Mouse (Mus musculus) testis, postnatal 10 days (tissue): ENCODE measurements at regions not wholly inside any gene's neighbourhood (a gene's known extent, or its start where the extent isn't known, plus 50 kb on each side); places are given as distances from the start of the nearest gene placed in this dataset.

Experiments used
- DNase-seq: peaks from one replicate; pipeline ENCODE4 v3.0.0; 2021; ENCODE audit warnings: low spot score

DNA sequence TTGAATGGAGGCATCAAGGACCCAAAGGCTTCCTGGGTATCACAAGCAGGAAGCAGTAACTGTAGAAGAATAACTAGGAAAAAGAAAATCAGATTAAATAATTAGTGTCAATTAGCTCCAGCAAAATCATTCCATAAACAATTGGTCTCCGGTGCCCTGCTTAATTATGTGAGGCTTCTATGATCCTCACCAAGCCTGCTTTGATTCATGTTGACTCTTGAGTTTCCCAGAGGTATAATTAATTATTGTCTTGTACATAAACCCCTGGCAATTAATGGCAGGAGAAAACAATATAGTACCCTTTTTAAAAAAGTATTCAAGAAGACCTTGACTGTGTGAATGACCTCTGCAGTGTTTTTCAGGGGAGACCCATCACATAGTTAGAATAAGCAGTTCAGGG lies 61.5 kb upstream of the Sp8 start:
- no peak for DNase-seq

DNA sequence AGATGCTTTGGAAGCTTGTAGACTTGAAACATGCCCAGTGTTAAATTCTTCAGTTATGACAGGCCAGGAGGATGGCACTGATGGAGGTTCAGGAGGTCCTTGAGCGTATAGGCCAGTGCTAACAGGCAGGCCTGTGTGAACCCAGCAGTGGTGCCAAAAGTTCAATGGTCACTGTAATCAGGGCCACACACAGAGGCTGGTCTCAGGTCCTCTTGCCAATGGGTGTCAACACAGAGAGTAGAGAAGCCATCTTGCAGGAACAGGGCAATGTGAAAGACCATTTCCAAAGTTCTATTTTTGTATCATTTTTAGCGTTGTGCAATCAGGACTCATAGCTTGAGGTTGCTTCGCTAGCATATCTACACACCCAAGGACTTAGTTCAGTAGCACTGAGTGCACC lies 64.2 kb upstream of the Sp8 start:
- DNase-seq: no peak

DNA sequence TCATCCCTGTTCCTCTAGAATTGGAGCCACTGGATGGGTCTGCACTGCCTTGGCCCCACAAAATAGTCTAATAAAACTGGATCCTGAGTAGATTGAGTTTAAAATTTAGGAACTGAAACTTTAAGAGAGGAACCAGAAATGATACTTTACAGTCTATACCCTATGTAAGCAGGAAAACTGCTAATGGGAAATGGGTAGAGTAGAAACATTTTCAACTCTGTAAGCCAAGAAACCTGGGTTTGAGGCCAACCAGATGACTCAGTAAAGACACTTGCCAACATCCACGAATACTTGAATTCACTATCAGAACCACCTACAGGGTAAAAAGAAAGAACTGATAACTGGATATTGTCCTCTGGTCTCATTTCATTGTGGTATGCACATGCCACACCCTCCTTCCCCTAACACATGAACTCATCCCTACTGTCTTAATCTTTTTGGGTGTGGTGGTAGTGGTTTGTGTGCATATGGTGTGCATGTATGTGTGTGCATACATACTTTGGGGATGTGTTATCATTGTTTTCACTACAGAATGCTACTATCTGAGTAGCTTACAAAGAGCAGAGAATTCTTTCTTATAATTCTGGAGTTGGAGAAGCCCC lies 70.6 kb upstream of the Sp8 start:
- DNase-seq: no peak

DNA sequence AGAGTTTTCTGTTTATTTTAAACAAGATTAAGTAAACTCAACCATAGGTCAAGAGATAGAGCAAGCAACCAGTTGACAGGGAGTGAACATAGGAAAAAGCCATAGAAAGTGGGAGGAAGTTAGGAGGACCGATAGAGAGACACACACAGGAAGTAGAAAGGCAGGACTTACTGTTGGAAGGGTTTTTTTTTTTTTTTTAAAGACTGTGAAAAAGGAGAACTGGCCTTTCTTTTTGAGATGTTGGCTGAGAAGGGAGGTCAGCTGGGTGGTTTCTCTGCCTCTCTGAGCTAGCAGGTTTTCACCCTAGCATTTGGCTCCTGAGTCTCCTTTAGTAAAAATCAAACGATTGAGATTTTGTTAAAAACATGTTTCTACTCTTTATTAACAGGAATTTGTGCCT lies 73.3 kb upstream of the Sp8 start:
- DNase-seq: no peak

DNA sequence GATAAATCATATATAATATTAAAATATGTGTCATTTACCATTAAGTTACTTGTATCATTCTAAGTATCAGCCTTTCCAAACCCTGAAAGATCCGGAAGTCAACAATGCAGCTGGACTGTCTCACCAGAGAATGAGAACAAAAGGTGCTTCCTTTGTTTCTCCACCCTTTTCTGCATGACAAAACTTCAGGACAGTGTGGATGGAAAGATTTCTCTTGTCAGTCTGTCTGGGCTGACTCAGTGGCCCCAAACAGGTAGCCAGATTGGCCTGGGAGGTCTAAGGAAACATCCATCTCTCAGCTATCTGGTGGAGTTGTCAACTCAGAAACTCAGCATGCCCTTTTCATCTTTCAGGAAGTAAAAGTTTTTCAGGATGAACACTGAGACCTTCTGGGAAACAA lies 79.7 kb upstream of the Sp8 start:
- DNase-seq: no peak

DNA sequence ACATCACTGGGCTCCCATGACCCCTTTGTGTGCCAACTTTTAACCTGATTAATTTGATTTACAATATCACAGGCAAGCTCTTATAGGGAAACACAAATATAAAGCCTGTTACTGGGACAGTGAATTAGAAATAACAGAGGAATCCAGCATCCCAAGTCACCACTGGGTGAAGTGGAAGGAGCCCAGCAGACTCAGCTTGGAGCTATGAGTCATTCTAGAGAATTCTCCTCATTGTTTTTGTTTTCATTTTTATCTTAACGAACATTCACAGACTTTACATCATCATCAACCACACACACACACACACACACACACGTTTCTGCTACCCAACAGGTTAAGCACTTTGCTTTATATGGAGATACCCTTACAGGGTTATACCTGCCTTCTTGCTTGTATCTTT lies 92.1 kb upstream of the Sp8 start:
- no peak for DNase-seq

DNA sequence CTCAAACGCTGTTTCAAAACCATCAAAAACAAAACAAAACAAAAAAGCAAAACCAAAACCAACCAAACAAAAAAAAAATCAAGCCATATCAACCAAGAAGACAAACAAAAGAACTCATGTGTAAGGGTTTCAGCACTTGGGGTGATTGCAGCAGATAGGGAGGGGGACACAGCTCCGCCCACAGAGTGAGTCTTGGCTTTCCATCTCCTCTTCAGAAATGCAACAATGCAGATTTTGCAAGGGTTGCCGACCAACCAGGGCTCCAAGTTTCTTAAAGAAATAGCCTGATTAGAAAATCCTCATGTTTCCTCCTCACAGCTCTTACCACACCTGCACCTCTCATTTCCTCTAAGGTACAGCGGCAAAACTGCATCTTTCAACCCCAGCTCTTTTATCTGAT lies 107.0 kb upstream of the Sp8 start:
- DNase-seq: no peak

DNA sequence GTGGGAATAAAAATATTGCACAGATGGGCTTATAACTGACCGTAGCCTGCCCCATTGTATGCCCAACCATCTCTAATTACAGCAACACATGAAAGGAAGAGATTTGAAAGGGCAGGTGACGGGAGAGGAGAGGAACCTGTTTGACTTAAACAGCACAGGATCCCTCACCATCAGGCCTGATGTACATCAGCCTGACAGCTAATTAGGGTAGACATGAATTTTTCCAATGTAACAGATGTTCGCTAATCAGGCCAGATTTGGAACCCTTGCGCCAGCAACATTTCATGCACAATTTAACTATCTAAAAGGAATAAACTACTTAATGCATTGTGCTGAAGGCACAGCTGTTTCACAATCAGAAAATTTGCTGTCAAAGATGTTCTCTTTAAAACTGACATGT lies 120.2 kb upstream of the Sp8 start:
- no peak for DNase-seq

DNA sequence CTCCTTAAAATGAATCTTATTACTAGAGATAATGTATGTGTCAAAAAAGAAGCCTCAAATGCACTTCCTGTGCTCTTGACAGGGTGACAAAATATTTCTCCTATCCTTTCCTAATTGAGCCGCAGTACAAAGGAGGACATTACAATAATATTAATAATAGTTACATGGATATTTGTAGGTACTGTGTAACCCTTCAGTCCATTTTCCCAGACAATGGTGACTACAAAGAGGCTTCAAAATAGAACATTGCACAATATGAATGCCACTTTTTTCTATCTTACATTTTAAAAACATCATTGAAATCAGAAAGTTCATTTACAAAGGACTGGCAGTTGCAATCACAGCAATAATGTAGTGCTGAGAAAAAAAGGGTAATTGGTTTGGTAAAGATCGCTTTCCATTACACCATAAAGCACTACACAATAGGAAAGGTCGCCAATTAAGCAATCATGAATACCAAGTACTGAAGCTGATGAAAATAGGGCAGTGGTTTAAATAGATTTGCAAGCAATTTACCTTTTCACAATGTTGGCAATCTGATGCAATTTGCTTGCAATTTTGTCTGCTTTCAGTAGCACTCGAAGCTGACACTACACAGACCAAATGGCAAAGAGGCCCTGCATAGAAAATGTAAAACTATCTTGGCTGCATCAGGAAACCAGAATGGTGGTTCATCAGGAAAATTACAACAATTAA lies 126.1 kb upstream of the Sp8 start:
- DNase-seq: no peak

DNA sequence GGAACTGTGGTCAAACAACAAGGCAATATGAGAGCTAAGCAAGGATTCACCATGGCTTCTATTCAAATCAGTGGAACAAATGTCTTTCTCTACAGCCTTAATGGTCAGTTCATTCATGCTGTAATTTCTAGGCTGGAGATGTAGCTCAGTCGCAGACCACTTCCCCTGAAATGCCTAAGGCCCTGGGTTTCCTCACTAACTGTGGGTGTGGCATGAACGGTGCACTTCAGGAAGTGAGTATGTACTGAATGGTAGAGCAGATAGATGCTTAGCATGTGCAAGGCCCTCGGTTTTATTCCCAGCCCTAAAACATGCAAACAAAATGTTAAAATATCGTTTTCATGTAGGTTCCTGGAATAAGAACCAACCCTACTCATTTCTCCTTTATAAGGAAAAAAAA lies 129.3 kb upstream of the Sp8 start:
- no peak for DNase-seq

DNA sequence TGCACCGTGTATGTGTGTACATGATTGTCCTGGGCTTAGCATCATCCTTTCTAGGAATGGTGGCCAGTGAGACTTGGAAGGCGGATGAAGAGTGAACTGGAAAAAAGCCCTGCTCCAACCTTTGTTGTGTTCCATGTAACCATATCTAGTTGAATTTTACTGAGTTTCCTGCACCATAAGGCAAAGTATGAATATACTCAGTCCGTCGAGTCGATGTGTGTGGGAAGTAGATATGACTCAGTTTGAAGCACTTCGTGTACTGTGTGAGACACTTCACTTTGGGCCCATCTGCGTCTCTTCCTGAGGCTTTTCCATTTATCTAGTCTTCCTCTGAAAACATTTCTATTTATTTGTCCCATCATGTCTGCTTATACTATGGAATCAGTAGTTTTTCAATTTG lies 139.5 kb upstream of the Sp8 start:
- DNase-seq: no peak

DNA sequence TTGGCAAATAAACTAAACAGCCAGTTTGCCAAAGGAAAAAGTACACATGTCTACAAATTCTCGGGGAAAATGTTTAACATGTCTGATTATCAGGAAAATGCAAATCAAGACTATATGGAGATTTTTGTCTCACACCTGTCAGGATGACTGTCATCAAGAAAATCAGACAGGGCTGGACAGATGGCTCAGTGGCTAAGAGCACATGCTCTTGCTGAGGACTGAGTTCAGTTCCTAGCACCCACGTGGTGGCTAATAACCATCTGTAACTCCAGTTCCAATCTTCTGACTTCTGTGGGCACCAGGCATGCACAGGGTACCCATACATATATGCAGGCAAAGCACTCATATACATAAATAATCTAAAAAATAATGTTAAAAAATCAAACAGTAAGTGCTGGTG lies 141.3 kb upstream of the Sp8 start:
- no peak for DNase-seq

DNA sequence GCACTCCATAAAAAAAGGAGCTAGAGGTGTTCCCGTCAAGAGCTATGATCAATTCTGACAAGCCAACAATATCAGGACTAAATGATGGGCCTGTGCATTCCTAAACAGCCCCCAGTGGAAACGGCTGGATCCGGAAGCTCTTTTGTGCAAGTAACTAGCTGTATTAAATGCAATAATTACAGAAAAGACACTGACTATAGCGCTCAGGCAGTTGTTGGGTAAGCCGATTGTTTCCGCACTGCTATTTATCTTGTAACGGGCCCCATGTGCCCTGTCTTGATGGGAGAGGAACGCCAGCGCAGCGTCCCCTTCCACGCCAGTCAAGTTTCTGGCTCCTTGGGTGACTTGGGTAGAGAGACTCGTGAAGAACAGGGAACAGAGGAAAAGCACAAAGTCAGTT lies 142.4 kb upstream of the Sp8 start:
- DNase-seq: no peak

DNA sequence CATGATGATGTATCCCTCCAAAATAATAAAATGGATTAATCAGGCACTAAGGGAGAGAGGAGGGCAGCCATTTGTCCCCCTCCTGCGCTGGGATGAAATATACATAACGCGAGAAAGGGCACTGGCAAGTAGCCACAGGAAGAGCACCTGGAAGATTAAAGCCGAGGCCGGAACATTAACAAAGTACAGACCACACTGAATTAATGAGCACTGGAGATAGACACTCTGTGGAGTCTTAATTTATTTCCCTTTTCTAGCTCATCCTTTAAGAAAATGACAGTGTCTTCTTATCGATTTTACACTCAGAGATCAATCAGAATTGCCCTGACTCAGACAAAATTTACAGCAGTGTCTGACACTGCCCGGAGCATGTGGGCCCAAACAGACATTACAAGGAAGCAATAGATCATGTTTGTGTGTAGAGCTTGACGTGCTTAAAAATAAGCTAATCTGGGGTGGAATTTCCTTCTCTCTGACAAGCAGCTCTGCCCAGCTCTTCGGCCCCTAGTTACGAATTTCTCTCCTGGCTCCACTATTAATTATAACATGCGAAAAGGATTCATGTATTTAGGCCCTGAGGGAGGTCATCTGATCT lies 143.0 kb upstream of the Sp8 start:
- no peak for DNase-seq

DNA sequence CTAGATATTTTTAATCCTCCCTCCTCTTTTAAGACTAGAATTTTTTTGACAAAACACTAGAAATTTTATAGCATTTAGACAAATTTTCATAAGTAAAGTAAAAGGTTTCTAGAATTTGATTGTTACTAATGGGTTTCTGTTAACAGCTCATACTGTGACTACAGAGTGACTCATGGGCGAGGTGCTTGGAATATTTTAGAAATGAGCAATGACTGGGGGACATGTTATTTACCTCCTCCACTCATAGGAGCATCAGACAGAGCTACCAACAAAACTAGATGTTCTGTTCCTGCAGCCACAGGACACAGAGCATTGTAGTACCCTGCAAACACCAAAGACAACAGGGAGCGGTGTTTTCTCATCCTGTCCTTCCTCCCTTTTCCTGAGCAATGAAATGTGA lies 144.3 kb upstream of the Sp8 start:
- DNase-seq: no peak

DNA sequence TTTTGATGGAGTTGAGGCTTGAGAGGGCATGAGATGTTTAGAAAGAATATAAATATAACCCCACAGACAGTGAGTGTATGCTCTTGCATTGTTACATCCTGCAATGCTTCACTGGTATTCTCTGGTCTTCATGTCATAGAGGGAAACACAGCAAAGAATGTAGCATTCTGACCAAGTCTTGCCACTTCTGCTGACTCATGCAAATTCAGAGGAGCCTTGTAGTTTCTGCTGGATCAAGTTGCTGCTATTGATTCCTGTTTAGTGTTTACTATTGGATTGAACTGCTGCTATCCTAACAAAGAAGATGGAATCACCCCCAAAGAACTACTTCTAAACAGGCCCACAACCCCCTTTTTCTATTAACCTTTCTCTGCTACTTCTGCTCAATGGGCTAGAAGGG lies 148.0 kb upstream of the Sp8 start:
- DNase-seq: no peak

DNA sequence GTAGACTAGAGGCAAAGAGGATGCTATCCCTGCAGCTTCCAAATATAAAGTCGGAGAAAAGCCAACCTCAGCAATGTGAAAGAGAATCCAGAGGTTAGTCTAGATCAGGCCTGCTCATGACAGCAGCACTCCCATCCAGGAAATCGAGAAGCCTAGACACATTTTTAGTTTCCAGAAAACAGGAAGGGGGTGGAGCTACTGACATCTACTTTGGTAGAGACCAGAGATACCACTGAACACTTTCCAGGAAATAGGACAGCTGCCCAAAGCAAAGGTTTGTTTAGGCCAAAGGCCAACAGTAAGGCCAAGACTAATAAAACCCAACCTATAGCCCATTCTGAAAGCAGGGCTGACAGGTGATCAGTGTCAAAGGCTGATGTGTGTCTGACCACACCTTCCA lies 151.4 kb upstream of the Sp8 start:
- no peak for DNase-seq

DNA sequence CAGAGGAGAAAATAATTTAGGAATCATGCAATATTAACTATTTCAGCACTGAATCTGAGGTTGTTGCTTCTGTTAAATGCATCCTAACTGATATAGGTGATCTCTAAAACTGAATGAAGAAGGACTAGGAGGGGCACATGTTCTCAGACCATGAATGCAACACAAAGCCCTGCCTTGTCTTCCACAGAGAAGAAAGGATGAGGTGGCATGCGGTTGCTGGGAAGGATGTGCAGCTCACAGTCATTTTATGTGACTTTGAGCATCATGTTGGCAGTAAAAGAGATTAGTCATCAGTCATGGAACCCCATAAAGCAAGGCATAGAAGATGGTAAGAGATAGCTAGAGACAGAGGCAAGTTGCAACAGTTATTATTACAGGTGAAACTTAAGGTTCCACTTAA lies 163.2 kb upstream of the Sp8 start:
- no peak for DNase-seq

DNA sequence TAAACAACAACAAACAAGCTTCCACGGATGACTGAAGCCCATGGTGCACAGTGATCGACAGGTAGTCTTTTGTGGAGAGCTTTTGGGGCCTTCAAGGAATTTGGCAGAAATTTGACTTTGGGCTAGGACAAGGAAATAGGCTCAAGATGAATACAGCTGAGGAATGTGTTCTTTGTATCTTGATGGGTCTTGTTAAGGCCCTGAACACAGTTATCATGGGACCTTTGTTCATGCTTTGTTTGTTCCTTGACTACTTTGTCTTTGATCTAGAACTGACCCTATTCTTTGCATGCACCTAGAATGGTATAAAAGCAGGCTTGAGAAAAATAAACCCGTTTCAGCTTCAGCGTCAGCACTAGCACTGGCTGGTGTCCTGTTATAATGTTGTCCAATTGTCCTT lies 168.1 kb upstream of the Sp8 start:
- DNase-seq: no peak

DNA sequence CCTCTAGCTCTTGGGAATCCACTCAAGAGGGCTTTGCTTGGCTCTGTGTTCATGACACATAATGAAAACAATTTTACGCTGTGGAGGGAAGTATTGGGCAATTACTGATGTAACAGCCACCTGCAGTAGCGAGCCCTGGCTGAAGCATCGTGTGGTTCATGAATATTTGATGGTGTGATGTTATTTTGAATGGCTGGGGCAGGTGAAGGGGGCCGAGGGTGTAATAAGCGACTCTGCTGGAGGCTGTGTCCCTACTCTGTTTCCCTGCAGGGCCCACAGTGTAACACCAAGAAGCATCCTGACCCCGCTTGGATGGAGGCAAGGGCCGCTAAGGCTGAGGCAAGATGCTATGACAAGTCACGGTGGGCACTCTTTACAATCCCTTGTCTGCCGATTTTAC lies 184.6 kb upstream of the Sp8 start:
- DNase-seq: no peak

DNA sequence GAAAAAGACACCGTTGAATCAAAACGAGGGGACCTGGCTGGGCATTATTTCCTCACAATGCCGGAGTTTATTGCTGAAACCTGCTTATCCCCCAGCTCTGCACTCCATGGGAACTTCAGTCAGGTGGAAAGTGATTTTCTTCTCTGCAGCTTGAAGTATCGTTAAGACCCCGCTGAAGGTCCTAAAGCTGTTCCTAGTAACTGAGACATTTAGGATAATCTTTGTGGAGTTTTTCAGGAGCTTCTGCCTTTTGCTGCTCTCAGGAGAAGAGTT lies 185.0 kb upstream of the Sp8 start:
- no peak for DNase-seq

DNA sequence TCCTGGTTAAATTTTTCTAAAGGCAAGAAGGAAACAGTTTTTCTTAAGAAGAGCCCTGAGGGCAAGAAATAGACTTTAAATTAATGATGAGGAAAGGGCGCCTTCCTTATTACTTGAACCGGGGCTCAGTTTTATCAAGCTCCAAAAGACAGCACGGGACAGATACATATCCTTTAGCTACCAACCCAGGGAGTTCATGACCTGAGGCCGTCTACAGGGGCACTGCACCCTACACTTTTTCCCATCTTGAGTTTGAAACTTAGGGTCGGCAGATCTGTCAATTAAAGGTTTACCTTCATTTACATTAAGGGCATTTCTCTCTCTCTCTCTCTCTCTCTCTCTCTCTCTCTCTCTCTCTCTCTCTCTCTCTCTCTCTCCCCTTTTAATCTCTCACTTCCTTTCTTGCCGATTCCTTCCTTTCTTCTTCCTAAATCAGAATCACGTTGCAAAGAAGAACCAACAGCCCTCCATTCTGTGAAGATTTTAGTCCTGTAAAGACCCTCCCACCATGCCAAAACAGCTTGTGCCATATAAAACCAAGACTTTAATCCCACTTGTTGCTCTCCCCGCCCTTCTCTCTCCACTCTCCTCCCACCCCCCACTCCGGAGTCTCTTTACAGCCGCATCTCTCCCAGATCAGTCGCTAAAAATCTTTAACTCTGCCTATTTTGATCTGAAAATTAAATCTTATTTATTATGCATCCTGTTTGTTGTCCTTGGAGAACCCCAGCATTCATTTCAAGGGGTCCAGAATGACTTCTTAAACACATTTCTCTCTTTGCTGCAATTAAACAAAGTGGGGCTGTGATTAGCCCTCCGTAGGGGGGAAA lies 185.5 kb upstream of the Sp8 start:
- no peak for DNase-seq
